Mouse (Mus musculus) heart, embryonic 12.5 days (tissue): ENCODE data around the gene Trim33. TPM values are rescaled to one million over a fixed set of nuclear protein-coding genes. Genes with fewer than 3 reads are reported as not detected.

ENCODE experiments used
- ATAC-seq: fragments of 200-750 bp; cut with Nextera tagmentation; 2 replicates; pipeline ENCODE4 v1.8.0; 2017; ENCODE audit warnings: moderate TSS enrichment, moderate library complexity; ENCODE audit not compliant: insufficient number of reproducible peaks, low FRiP score
- H3K27ac ChIP-seq: fragments of 300-500 bp; sonication (generic); 2 replicates; pipeline ENCODE4 v1.5.1; 2016; ENCODE audit warnings: mild to moderate bottlenecking, moderate library complexity; ENCODE audit not compliant: poor library complexity, severe bottlenecking
- H3K27me3 ChIP-seq: fragments of 300-500 bp; sonication (generic); replicated peaks from 2 replicates; pipeline ENCODE4 v1.6.1; 2016; ENCODE audit warnings: mild to moderate bottlenecking, moderate library complexity
- H3K36me3 ChIP-seq: fragments of 300-500 bp; sonication (generic); 2 replicates; pipeline ENCODE4 v1.6.1; 2016; ENCODE audit warnings: mild to moderate bottlenecking, moderate library complexity
- H3K4me1 ChIP-seq: fragments of 300-500 bp; sonication (generic); replicated peaks from 2 replicates; pipeline ENCODE4 v1.6.1; 2016; ENCODE audit warnings: mild to moderate bottlenecking
- H3K4me2 ChIP-seq: fragments of 300-500 bp; sonication (generic); 2 replicates; pipeline ENCODE4 v1.6.1; 2016; ENCODE audit warnings: mild to moderate bottlenecking, moderate library complexity
- H3K4me3 ChIP-seq: fragments of 300-500 bp; sonication (generic); 2 replicates; pipeline ENCODE4 v1.5.1; 2016; ENCODE audit warnings: mild to moderate bottlenecking
- H3K9ac ChIP-seq: fragments of 300-500 bp; sonication (generic); 2 replicates; pipeline ENCODE4 v1.6.1; 2016; ENCODE audit warnings: mild to moderate bottlenecking, moderate library complexity
- H3K9me3 ChIP-seq: fragments of 300-500 bp; sonication (generic); replicated peaks from 2 replicates; pipeline ENCODE4 v1.6.1; 2016; ENCODE audit warnings: mild to moderate bottlenecking, moderate library complexity
- WGBS: fragments of 180-500 bp; shearing (Covaris S2); methylation state at CpG from one replicate; pipeline ENCODE4 v1.1.7; 2016; 5-methylcytosine and 5-hydroxymethylcytosine counted together
- polyA plus RNA-seq: library from polyadenylated mRNA; unstranded; fragments of >200 nt; fragmentation: Nextera tagmentation; extraction: Ambion mirVana; gene quantifications from 2 replicates; pipeline ENCODE4 v1.2.1, GENCODE M21; 2016

Gene Trim33
- polyA plus RNA-seq, 1 experiment from 2014 or later, result 17.4 TPM

DNA sequence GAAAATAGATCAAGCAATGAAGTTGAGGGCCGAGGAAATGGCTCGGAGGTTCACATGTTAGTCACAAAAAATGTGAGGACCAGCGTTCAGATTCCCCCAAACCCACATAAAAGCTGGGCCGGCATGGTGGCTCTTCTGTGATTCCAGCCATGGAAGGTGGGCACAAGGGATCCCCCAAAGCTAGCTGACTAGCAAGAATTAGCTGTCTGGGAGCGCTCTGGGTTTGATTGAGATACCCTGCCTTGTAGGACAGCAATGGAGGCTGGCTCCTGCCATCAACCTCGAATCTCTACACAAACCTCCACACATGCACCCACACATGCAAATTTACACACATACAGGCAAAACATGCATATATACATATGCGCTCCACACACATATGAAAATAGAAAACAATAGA, 105.4 kb downstream of the Trim33 start:
- no peak for ATAC-seq
- peaks cover 8% of the 10 kb centered on the region for H3K9me3 ChIP-seq
- no peak overlapping the region for H3K4me2 ChIP-seq
- H3K27ac ChIP-seq, result no peak overlapping the region
- peaks cover 10% of the 10 kb centered on the region; the same call in 1 of the 2 replicates for H3K4me1 ChIP-seq
- no peaks in the 10 kb centered on the region for H3K27me3 ChIP-seq
- H3K36me3 ChIP-seq, result no peaks in the 10 kb centered on the region
- no peak overlapping the region for H3K4me3 ChIP-seq
- 84% methylated on average over 7 of the region's 7 CpGs for WGBS
- H3K9ac ChIP-seq, result no peak overlapping the region

DNA sequence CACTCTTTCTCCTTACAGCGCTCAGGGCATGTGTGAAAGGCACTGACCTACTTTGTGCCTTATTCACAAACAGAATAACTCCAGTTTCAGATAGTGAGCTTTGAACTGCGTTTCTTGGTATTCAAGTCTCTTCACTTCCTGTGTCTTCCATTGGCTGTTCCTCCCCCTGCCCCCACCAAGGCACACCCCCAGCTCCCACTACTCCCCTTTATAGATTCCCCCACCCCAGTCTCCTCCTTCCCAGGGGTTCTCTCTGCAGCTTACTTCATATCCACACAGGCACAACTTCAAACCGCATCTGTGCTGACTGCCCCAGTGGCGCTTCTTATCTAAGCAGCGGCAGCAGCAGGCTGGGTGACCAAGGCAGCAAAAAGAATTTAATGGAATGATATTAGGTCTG, 105.9 kb downstream of the Trim33 start:
- H3K9me3 ChIP-seq, result peaks cover 8% of the 10 kb centered on the region
- H3K9ac ChIP-seq, result no peak overlapping the region
- 50% methylated on average over 5 of the region's 5 CpGs for WGBS
- no peak overlapping the region for H3K27ac ChIP-seq
- peaks cover 10% of the 10 kb centered on the region; the same call in 1 of the 2 replicates for H3K4me1 ChIP-seq
- no peaks in the 10 kb centered on the region for H3K27me3 ChIP-seq
- no peaks in the 10 kb centered on the region for H3K36me3 ChIP-seq
- H3K4me2 ChIP-seq, result no peak overlapping the region
- no peak overlapping the region for H3K4me3 ChIP-seq
- ATAC-seq, result no peak

DNA sequence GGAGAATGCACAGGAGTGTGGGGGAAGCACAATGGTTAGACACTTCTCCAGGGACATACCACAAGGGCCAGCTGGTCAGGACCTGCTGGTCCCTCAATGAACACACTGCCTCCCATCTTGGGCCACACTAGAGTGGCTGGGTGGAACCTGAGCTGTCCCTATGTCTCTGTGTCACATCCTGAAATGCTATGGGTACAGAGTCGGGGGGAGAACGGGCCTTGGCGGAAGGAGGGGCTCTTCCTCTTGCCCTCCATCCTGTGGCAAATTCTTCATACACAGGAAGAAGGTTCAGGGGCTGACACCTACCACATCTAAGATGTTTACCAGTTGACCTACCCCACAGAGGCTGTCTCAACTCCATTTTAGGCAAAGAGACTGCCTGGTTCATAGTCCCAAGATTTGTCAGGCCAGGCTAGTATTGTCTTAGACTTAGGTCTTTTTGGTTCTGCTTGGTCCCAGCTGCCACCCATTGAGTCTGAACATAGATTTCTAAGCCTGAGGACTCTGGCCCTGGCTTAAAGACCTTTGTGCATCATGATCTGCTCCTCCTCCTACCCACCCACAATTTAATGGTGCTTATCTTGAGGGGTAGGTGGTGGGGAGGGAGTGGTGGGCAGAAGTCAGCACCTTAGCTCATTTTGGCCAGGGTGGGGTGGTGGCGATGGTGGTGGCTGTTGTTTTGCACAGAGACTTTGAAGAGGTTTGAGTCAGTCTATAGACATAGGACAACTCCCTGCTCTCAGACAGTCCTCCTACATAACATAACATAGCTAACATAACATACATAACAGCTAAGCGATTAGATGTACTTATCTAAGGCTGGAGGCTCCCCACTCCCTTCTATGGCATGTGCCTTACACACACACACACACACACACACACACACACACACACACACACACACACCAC, 106.5 kb downstream of the Trim33 start:
- Histone ChIP-seq H3K27ac (no peak overlapping the region), H3K36me3 (no peaks in the 10 kb centered on the region), H3K4me2 (no peak overlapping the region), H3K4me3 (no peak overlapping the region), H3K9me3 (peaks cover 8% of the 10 kb centered on the region), H3K4me1 (peaks cover 10% of the 10 kb centered on the region; the same call in 1 of the 2 replicates), H3K9ac (no peak overlapping the region), H3K27me3 (no peaks in the 10 kb centered on the region)
- no peak for ATAC-seq
- WGBS, result 77% methylated on average over 5 of the region's 5 CpGs

DNA sequence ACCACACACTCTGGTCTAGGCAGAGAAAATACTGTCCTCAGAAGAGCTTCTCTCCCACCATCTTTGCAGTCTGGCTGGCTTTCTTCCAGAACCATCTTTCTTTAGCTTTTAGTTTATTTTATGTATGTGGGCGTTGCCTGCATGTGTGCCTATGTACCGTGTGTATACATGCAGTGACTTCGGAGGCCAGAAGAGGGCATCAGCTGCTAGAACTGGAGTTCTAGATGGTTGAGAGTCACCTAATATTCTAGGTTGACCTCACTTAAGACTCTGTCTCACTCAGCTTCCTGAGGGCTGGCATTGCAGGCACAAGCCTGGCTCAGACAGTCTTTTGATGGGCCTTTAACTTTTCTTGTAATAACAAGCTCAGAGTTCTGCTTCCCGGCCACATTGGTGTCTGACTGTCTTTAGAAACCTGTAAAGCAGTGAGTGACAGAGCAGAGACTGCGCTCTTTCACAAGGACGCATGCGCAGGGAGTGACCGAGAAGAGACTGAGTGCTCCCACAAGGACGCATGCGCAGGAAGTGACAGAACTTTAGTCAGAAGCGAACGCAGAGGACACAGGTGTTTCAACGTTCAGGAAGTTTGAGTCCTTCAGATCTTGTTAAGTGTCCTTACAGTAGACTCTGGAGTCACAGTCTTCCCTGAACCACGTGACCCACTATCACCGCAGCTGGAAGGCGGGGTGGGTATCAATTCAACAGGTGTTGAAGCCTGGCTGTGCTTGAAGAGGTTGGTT, 107.4 kb downstream of the Trim33 start:
- Histone ChIP-seq H3K27ac (no peak overlapping the region), H3K4me3 (no peak overlapping the region), H3K4me1 (peaks cover 10% of the 10 kb centered on the region; the same call in 1 of the 2 replicates), H3K36me3 (no peaks in the 10 kb centered on the region), H3K4me2 (no peak overlapping the region), H3K27me3 (no peaks in the 10 kb centered on the region), H3K9ac (no peak overlapping the region), H3K9me3 (peaks cover 8% of the 10 kb centered on the region)
- no peak for ATAC-seq
- WGBS, result 87% methylated on average over 16 of the region's 16 CpGs

DNA sequence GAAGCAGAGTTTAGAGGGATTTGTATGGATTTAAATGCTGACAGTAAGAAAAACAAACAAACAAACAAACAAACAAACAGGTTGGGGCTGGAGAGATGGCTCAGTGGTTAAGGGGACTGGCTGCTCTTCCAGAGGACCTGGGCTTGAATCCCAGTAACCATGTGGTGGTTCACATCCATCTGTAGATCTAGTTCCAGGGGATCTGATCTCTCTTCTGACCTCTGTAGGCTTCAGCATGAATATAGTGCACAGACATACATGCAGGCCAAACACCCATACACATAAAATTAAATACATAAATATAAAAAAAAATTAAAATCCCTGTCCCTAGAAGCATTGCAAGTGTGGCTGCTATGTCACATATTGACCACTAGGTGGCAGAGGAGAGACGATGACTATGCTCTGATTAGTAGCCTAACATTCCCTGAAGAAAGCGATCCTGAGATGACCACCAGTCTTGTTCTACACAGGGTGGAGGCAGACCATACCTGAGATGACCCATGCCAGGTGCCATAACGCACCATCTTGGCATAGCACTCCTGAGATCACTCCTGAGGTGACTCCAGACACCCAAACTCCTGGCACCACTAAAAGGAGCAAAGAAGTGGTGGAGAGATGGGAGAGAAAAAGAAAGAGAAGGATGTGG, 113.6 kb downstream of the Trim33 start:
- ATAC-seq, result peak; percentile 67

DNA sequence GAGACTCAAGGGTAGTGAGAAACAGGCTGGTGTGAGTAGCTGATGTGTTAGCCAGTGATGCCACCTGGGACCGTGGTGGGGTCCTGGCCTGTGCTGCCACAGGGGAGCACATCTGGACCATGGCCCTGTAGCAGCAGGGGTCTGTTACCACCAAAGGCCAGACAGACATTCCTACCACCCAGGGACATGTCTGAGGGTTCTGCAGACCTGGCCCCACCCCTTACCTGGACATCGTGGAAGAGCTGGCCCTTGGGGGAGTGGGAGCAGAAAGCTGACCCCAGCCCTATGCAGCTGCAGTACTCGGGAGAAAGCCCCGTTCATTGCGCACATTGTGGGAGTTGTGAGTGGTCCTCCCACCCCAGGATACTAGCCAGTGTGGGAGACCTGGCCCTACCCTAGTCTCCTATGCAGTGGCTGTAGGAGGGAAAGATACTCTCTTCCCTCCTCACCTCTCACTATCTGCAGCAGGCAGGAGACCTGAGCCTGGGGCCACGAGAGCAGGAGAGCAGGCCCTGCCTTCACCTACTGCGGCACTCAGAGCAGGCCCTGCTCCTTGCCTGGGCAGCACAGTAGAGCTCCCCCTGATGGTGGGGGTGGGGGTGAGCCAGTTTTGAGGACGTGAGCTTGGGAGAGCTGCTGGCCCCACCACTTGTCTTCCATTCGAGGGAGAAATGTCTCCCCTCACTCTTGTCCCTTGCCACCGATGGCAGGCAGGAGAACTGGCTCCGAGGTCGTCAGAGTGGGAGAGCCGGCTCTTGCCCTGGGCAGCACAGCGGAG, 114.4 kb downstream of the Trim33 start:
- H3K27ac ChIP-seq, result no peak overlapping the region

More for the DNA sequence above, 113.6 kb downstream of the Trim33 start:
- Histone ChIP-seq H3K4me3 (no peak overlapping the region), H3K9ac (no peak overlapping the region), H3K4me2 (no peak overlapping the region), H3K9me3 (no peaks in the 10 kb centered on the region), H3K27ac (no peak overlapping the region), H3K27me3 (no peaks in the 10 kb centered on the region), H3K36me3 (no peaks in the 10 kb centered on the region), H3K4me1 (no peaks in the 10 kb centered on the region; the same call in 1 of the 2 replicates)
- 6% methylated on average over 3 of the region's 3 CpGs for WGBS

DNA sequence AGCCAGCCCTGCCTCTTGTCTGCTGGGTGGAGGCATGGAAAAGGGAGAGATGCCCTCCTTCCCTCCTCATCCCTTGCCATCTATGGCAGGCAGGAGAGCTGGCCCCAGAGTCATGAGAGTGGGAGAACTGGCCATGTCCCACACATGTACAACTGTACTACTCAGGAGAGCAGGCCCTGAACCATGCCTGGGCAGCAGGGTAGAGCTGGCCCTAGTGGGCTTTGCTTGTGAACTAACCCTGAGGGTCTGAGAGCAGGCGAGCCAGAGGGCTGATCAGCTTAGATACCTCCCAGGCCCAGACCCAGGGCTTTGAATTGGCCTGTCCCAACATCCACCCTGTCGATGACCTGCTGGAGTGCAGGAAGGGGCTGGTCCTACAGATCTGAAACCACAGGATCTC, 115.0 kb downstream of the Trim33 start:
- Histone ChIP-seq H3K4me1 (no peaks in the 10 kb centered on the region; the same call in 1 of the 2 replicates), H3K4me2 (no peak overlapping the region), H3K9ac (no peak overlapping the region), H3K36me3 (no peaks in the 10 kb centered on the region), H3K27ac (no peak overlapping the region), H3K4me3 (no peak overlapping the region), H3K9me3 (no peaks in the 10 kb centered on the region), H3K27me3 (no peaks in the 10 kb centered on the region)
- ATAC-seq, result no peak
- WGBS, result 63% methylated on average over 2 of the region's 2 CpGs

More for the DNA sequence above, 114.4 kb downstream of the Trim33 start:
- H3K4me1 ChIP-seq, result no peaks in the 10 kb centered on the region; the same call in 1 of the 2 replicates
- H3K4me3 ChIP-seq, result no peak overlapping the region
- no peaks in the 10 kb centered on the region for H3K9me3 ChIP-seq
- H3K9ac ChIP-seq, result no peak overlapping the region
- ATAC-seq, result 0 out of 2 replicates have a peak, but pooled peaks have one; percentile 33
- H3K4me2 ChIP-seq, result no peak overlapping the region
- WGBS, result 71% methylated on average over 14 of the region's 14 CpGs
- no peaks in the 10 kb centered on the region for H3K27me3 ChIP-seq
- no peaks in the 10 kb centered on the region for H3K36me3 ChIP-seq

DNA sequence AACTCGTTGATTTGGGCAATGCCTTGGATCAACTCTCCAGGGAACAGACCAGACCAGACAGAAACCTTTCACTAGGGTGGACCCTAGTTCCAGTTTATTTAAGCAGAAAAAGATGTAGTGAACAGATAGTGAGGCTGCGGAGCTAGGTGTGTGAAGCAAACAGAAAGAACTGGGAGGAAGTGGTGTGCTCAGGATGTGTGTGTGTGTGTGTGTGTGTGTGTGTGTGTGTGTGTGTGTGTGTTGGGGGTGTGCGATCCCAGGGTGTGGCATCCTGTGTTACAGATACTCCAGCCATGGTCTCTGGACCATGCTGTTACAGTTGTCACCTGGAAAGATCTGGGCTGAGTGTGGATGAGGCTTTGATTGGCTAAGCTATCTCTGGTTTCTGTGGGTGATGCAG, 118.4 kb downstream of the Trim33 start:
- WGBS, result 68% methylated on average over 3 of the region's 3 CpGs
- Histone ChIP-seq H3K36me3 (no peaks in the 10 kb centered on the region), H3K4me3 (no peak overlapping the region), H3K9ac (no peak overlapping the region), H3K9me3 (no peaks in the 10 kb centered on the region), H3K27me3 (no peaks in the 10 kb centered on the region), H3K4me2 (no peak overlapping the region), H3K4me1 (no peaks in the 10 kb centered on the region; the same call in 1 of the 2 replicates), H3K27ac (no peak overlapping the region)
- ATAC-seq, result no peak

DNA sequence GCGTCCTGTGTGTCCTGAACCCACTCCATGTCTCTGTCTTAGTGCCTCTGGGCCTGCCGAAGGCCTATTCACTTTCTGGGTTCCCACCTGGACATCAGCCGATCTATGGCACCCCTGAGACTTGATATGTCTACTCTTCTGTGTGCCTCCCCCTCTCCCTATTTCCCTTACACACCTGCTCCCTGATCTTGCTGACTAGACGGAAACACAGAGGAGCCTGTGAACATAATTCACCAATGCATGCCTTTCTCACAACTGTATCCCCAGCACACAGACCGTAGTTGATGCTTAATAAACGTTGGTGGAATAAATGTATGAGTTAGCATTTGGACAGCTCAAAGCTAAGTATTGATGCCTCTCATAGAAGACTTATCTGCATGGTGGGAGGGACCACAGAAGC, 121.7 kb downstream of the Trim33 start:
- H3K36me3 ChIP-seq, result no peaks in the 10 kb centered on the region
- H3K27me3 ChIP-seq, result no peaks in the 10 kb centered on the region
- no peaks in the 10 kb centered on the region for H3K9me3 ChIP-seq
- H3K4me2 ChIP-seq, result no peak overlapping the region
- H3K4me3 ChIP-seq, result no peak overlapping the region
- no peak for ATAC-seq
- 83% methylated on average over 6 of the region's 6 CpGs for WGBS
- H3K9ac ChIP-seq, result no peak overlapping the region
- no peaks in the 10 kb centered on the region; the same call in 1 of the 2 replicates for H3K4me1 ChIP-seq
- H3K27ac ChIP-seq, result no peak overlapping the region

DNA sequence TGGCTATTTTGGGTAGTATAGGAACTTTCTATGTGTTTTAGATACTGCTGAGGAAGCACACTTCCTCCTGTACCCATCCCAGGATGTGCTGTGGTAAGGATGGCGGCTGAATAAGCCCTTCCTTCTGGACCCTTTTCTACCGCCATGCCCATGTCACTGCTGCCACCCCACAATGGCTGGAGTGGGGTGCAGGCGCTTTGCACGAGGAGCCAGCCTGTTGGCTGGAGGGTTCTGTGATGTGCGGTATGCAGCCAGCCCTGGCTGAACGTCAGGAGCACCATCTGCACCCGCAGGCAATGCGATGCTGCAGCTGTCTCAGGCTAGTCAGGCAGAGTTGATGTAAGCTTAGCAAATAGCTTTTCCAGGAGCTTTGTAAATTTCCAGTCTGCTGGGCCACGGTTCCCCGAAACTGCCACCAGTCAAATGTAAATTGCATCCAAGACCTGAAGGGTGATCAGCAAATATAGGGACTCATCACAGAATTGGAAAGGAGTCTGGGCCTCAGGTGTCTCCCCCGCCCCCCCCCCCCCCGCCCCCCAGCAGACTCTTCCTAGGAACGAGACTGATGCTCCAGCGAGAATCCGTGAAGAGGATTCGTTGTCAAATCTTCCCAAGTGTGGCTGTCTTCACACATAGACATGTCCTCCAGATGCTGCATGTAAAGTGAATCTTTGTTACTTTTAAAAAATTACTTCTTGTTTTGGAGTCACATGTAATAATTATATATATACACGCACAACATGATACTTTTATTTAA, 122.4 kb downstream of the Trim33 start:
- Histone ChIP-seq H3K4me3 (no peak overlapping the region), H3K4me2 (no peak overlapping the region), H3K27ac (no peak overlapping the region), H3K36me3 (no peaks in the 10 kb centered on the region), H3K27me3 (no peaks in the 10 kb centered on the region), H3K4me1 (no peaks in the 10 kb centered on the region; the same call in 1 of the 2 replicates), H3K9me3 (no peaks in the 10 kb centered on the region), H3K9ac (no peak overlapping the region)
- 54% methylated on average over 17 of the region's 17 CpGs for WGBS
- ATAC-seq, result no peak
